Mouse (Mus musculus) embryonic facial prominence, embryonic 13.5 days (tissue): Measurements from ENCODE around the gene Slc16a3. TPM values are rescaled to one million over a fixed set of nuclear protein-coding genes. Genes with fewer than 3 reads are reported as not detected.

Source experiments
- ATAC-seq: fragments of 200-750 bp; cut with Nextera tagmentation; 2 replicates; pipeline ENCODE4 v1.8.0; 2017; ENCODE audit warnings: low read depth; ENCODE audit not compliant: insufficient number of reproducible peaks, insufficient read depth, low FRiP score, low TSS enrichment
- H3K27ac ChIP-seq: fragments of 300-500 bp; sonication (generic); 2 replicates; pipeline ENCODE4 v1.5.1; 2015; ENCODE audit warnings: moderate library complexity, mild to moderate bottlenecking, inconsistent platforms
- H3K27me3 ChIP-seq: fragments of 300-500 bp; sonication (generic); 2 replicates; pipeline ENCODE4 v1.6.1; 2015; ENCODE audit warnings: mild to moderate bottlenecking, inconsistent platforms
- H3K36me3 ChIP-seq: fragments of 300-500 bp; sonication (generic); 2 replicates; pipeline ENCODE4 v1.6.1; 2015; ENCODE audit warnings: mild to moderate bottlenecking, inconsistent platforms
- H3K4me1 ChIP-seq: fragments of 300-500 bp; sonication (generic); 2 replicates; pipeline ENCODE4 v1.6.1; 2015; ENCODE audit warnings: inconsistent platforms
- H3K4me2 ChIP-seq: fragments of 300-500 bp; sonication (generic); 2 replicates; pipeline ENCODE4 v1.6.1; 2015; ENCODE audit warnings: moderate library complexity, mild to moderate bottlenecking, inconsistent platforms
- H3K4me3 ChIP-seq: fragments of 300-500 bp; sonication (generic); 2 replicates; pipeline ENCODE4 v1.5.1; 2015; ENCODE audit warnings: mild to moderate bottlenecking, inconsistent platforms
- H3K9ac ChIP-seq: fragments of 300-500 bp; sonication (generic); 2 replicates; pipeline ENCODE4 v1.6.1; 2015; ENCODE audit warnings: mild to moderate bottlenecking, inconsistent platforms
- H3K9me3 ChIP-seq: fragments of 300-500 bp; sonication (generic); 2 replicates; pipeline ENCODE4 v1.6.1; 2016; ENCODE audit warnings: inconsistent platforms
- WGBS: fragments of 180-500 bp; shearing (Covaris S2); methylation state at CpG from one replicate; pipeline ENCODE4 v1.1.7; 2015; ENCODE audit warnings: mixed read lengths; 5-methylcytosine and 5-hydroxymethylcytosine counted together
- polyA plus RNA-seq: library from polyadenylated mRNA; unstranded; fragments of >200 nt; fragmentation: Nextera tagmentation; extraction: Ambion mirVana; gene quantifications from 2 replicates; pipeline ENCODE4 v1.2.1, GENCODE M21; 2015

Gene Slc16a3
- polyA plus RNA-seq, 1 experiment from 2014 or later: 56.4 TPM

GRCm38 (mm10) chr11:120984448-120985330 lies 36.4 kb downstream of the Slc16a3 start:
- 79% methylated on average over 4 of the region's 4 CpGs for WGBS
- no peak overlapping the region for H3K4me3 ChIP-seq

GRCm38 (mm10) chr11:120987608-120988007 lies 39.3 kb downstream of the Slc16a3 start:
- no peak for ATAC-seq
- Histone ChIP-seq H3K9ac (0 out of 2 replicates have a peak overlapping the region, but pooled peaks have one; percentile 51), H3K4me1 (peaks cover 40% of the 10 kb centered on the region), H3K36me3 (peaks cover 50% of the 10 kb centered on the region), H3K9me3 (no peaks in the 10 kb centered on the region), H3K4me3 (0 out of 2 replicates have a peak overlapping the region, but pooled peaks have one; percentile 96), H3K27me3 (no peaks in the 10 kb centered on the region), H3K27ac (no peak overlapping the region), H3K4me2 (no peak overlapping the region)
- 89% methylated on average over 3 of the region's 3 CpGs for WGBS

More at GRCm38 (mm10) chr11:120984448-120985330, 36.4 kb downstream of the Slc16a3 start:
- H3K4me2 ChIP-seq: no peak overlapping the region
- H3K36me3 ChIP-seq: peaks cover 78% of the 10 kb centered on the region
- H3K27ac ChIP-seq: no peak overlapping the region
- H3K9ac ChIP-seq: no peak overlapping the region
- H3K4me1 ChIP-seq: peaks cover 29% of the 10 kb centered on the region
- no peaks in the 10 kb centered on the region for H3K27me3 ChIP-seq
- no peaks in the 10 kb centered on the region for H3K9me3 ChIP-seq
- no peak for ATAC-seq

DNA sequence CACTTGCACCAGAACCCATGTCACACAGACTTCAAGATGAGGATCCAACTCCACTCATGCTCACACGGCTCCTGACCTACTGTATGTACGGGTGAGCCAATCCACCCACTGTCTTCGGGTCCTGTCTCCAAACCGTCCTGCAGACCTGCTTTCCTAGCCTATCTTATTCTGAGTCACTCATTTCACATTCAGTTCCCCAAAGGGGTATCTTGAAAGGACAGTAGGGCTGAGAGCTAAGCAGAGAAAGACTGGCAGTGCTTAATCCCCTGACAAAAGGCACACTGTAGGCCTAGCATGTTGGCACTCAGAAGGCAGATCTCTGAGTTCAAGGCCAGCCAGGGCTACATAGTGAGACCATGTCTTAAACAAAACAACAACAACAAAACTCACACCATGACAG lies 40.1 kb downstream of the Slc16a3 start:
- Histone ChIP-seq H3K9ac (peak overlapping the region; percentile 51), H3K9me3 (no peaks in the 10 kb centered on the region), H3K4me2 (peak overlapping the region; percentile 90), H3K36me3 (peaks cover 42% of the 10 kb centered on the region), H3K4me1 (peaks cover 48% of the 10 kb centered on the region), H3K4me3 (peak overlapping the region; percentile 96; the same call in 1 of the 2 replicates), H3K27ac (no peak overlapping the region), H3K27me3 (no peaks in the 10 kb centered on the region)
- 77% methylated on average over 4 of the region's 4 CpGs for WGBS
- ATAC-seq: no peak

GRCm38 (mm10) chr11:120989523-120989922 lies 41.2 kb downstream of the Slc16a3 start:
- H3K27ac ChIP-seq: no peak overlapping the region
- H3K9me3 ChIP-seq: no peaks in the 10 kb centered on the region
- peak overlapping the region; percentile 96 for H3K4me3 ChIP-seq
- H3K4me1 ChIP-seq: peaks cover 53% of the 10 kb centered on the region
- peak overlapping the region; percentile 100 for H3K9ac ChIP-seq
- no peak for ATAC-seq
- no peaks in the 10 kb centered on the region for H3K27me3 ChIP-seq
- peak overlapping the region; percentile 90 for H3K4me2 ChIP-seq
- H3K36me3 ChIP-seq: peaks cover 32% of the 10 kb centered on the region
- WGBS: 37% methylated on average over 1 of the region's 1 CpGs

DNA sequence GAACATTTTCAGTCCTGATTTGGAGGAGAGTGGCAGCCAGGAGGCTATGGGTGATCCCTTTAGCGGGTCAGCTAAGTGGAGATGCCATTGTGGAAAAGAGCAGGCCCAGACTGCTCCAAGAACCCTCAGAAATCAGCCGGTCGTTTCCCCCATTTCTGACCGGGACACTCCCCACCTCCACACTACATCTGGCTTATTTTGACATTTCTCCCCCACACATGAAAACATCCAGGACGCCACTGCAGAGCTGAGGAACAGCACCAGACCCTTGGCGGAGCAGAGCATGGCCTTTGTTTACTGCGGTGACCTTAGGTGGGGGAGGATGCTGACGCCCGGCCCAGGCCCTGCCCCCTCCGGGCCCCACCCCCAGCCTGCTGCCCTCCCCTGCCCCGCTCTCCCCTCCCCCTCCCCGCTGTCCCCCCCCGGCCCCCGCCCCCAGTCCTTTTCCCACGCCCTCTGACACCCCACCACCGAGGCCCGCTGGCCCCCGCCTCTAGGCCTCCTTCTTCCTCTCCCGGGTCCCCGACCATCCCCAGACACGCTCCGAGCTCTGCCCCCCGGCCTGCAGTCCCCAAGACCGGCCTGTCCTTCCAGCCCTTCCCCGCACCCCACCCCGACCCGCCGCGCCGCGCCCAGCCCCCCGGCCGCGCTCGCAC lies 42.0 kb downstream of the Slc16a3 start:
- H3K4me3 ChIP-seq: peak overlapping the region; percentile 96
- H3K4me1 ChIP-seq: peaks cover 53% of the 10 kb centered on the region
- peaks cover 26% of the 10 kb centered on the region for H3K36me3 ChIP-seq
- no peaks in the 10 kb centered on the region for H3K27me3 ChIP-seq
- WGBS: under 1% methylated on average over 30 of the region's 35 CpGs
- peak overlapping the region; percentile 100 for H3K9ac ChIP-seq
- H3K27ac ChIP-seq: peak overlapping the region; percentile 97
- peak overlapping the region; percentile 90 for H3K4me2 ChIP-seq
- ATAC-seq: peak; percentile 62; the same call in 1 of the 2 replicates
- no peaks in the 10 kb centered on the region for H3K9me3 ChIP-seq

GRCm38 (mm10) chr11:120990951-120991526 lies 42.8 kb downstream of the Slc16a3 start, which contains the start of gene Csnk1d:
TSS of gene Csnk1d (minus strand) at chr11:120991330.
- Histone ChIP-seq H3K4me3 (peak within 1 kb of the TSS; percentile 96), H3K27me3 (no peaks in the 10 kb centered on the region), H3K9me3 (no peaks in the 10 kb centered on the region), H3K4me1 (peaks cover 53% of the 10 kb centered on the region), H3K9ac (peak within 1 kb of the TSS; percentile 100), H3K27ac (peak within 1 kb of the TSS; percentile 97), H3K36me3 (peaks cover 18% of the 10 kb centered on the region), H3K4me2 (peak within 1 kb of the TSS; percentile 90)
- WGBS: under 1% methylated on average over 59 of the region's 59 CpGs
- ATAC-seq: peak; percentile 80

- H3K27ac ChIP-seq: peak overlapping the region; percentile 97; the same call in 1 of the 2 replicates
- 55% methylated on average over 3 of the region's 3 CpGs for WGBS
- peak overlapping the region; percentile 90 for H3K4me2 ChIP-seq
- H3K27me3 ChIP-seq: no peaks in the 10 kb centered on the region
- peaks cover 11% of the 10 kb centered on the region; the same call in 1 of the 2 replicates for H3K36me3 ChIP-seq
- no peaks in the 10 kb centered on the region for H3K9me3 ChIP-seq
- ATAC-seq: no peak
- H3K4me1 ChIP-seq: peaks cover 53% of the 10 kb centered on the region
- peak overlapping the region; percentile 96 for H3K4me3 ChIP-seq
- H3K9ac ChIP-seq: peak overlapping the region; percentile 100
Observed at GRCm38 (mm10) chr11:120991791-120992190, 43.5 kb downstream of the Slc16a3 start.

DNA sequence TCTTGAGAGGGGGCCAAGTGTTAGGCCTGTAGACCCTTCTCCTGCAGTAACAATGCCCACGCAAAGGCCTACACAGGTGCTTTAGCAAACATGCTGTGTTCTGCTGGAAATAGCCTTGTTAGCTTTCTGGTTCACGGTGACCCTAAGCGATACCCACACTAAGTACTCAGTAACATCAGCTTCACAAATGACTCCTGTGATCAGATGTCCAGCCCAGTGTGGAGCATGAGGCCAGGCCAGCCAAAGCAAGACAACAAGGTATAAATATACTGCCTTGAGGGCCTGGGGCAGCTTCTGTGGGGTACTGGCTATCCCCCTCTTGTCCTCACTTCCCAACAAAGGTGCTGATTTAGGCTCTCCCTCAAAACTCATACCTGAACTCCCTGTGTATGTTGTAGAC lies 44.8 kb downstream of the Slc16a3 start:
- Histone ChIP-seq H3K27me3 (no peaks in the 10 kb centered on the region), H3K36me3 (0 out of 2 replicates have a peak, but pooled peaks cover 3% of the 10 kb centered on the region), H3K4me3 (no peak overlapping the region), H3K4me1 (peaks cover 43% of the 10 kb centered on the region), H3K9ac (no peak overlapping the region), H3K4me2 (no peak overlapping the region), H3K27ac (no peak overlapping the region), H3K9me3 (no peaks in the 10 kb centered on the region)
- no peak for ATAC-seq
- 98% methylated on average over 3 of the region's 3 CpGs for WGBS

DNA sequence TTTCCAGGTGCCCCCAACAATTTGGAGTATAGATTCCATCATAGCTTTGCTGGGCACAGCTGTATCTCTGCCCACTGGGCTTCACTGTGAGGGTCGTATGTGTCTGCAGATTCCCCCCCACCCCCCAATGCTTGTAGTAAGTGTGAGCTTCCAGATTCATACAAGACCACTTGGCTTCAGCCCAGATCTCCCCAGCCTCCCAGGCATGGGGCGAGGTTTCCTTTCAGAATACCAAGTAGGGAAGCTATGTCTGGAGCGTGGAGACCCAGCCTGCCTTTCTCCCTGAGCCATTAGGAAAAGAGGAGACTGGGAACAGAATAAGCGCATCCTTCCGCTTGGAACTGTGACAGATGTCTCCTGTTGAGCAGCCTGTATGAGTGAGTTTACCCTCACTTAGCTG lies 45.3 kb downstream of the Slc16a3 start:
- Histone ChIP-seq H3K9ac (no peak overlapping the region), H3K36me3 (0 out of 2 replicates have a peak, but pooled peaks cover 3% of the 10 kb centered on the region), H3K4me2 (no peak overlapping the region), H3K4me3 (no peak overlapping the region), H3K27me3 (no peaks in the 10 kb centered on the region), H3K9me3 (no peaks in the 10 kb centered on the region), H3K4me1 (peaks cover 38% of the 10 kb centered on the region), H3K27ac (no peak overlapping the region)
- 85% methylated on average over 5 of the region's 5 CpGs for WGBS
- no peak for ATAC-seq

- ATAC-seq: no peak
- Histone ChIP-seq H3K4me2 (no peak overlapping the region), H3K4me3 (no peak overlapping the region), H3K27me3 (no peaks in the 10 kb centered on the region), H3K36me3 (peaks cover 5% of the 10 kb centered on the region; the same call in 1 of the 2 replicates), H3K4me1 (peaks cover 27% of the 10 kb centered on the region), H3K27ac (no peak overlapping the region), H3K9me3 (no peaks in the 10 kb centered on the region), H3K9ac (no peak overlapping the region)
- 83% methylated on average over 6 of the region's 6 CpGs for WGBS
Observed at GRCm38 (mm10) chr11:120994741-120995140, 46.5 kb downstream of the Slc16a3 start.

- Histone ChIP-seq H3K4me3 (no peak overlapping the region), H3K36me3 (peaks cover 5% of the 10 kb centered on the region; the same call in 1 of the 2 replicates), H3K4me2 (no peak overlapping the region), H3K27ac (no peak overlapping the region), H3K9me3 (no peaks in the 10 kb centered on the region), H3K9ac (no peak overlapping the region), H3K4me1 (peaks cover 17% of the 10 kb centered on the region), H3K27me3 (no peaks in the 10 kb centered on the region)
- 54% methylated on average over 4 of the region's 4 CpGs for WGBS
- no peak for ATAC-seq
Observed at GRCm38 (mm10) chr11:121001966-121002365, 53.7 kb downstream of the Slc16a3 start.
